Mouse (Mus musculus) cortical plate, adult 2 months (tissue): ENCODE measurements at regions not wholly inside any gene's neighbourhood (a gene's known extent, or its start where the extent isn't known, plus 50 kb on each side); places are given as distances from the start of the nearest gene placed in this dataset.

ENCODE experiments used
- CTCF ChIP-seq: fragments of 200-500 bp; IDR thresholded peaks from 2 replicates; pipeline ENCODE4 v1.5.1; 2011; ENCODE audit warnings: mild to moderate bottlenecking, control low read depth, low read length; ENCODE audit not compliant: insufficient read depth; ENCODE audit errors: extremely low read depth
- POLR2A ChIP-seq: fragments of 200-500 bp; IDR thresholded peaks from 2 replicates; pipeline ENCODE4 v1.6.1; 2011; ENCODE audit warnings: mild to moderate bottlenecking, low read length, control low read depth; ENCODE audit not compliant: insufficient read depth; ENCODE audit errors: extremely low read depth

GRCm38 (mm10) chr9:47338221-47338620, 191.8 kb upstream of the Cadm1 start:
- no peak for TF ChIP-seq POLR2A
- peak; percentile 22; the same call in 1 of the 2 replicates for TF ChIP-seq CTCF
